Mouse (Mus musculus) heart, embryonic 13.5 days (tissue): Measurements from ENCODE around the gene Il4. TPM values are rescaled to one million over a fixed set of nuclear protein-coding genes. Genes with fewer than 3 reads are reported as not detected.

Experiments used
- ATAC-seq: fragments of 200-750 bp; cut with Nextera tagmentation; 2 replicates; pipeline ENCODE4 v1.8.0; 2017; ENCODE audit warnings: moderate TSS enrichment; ENCODE audit not compliant: insufficient number of reproducible peaks, low FRiP score, low TSS enrichment; ENCODE audit errors: extremely low read depth
- H3K27ac ChIP-seq: fragments of 300-500 bp; sonication (generic); replicated peaks from 2 replicates; pipeline ENCODE4 v1.5.1; 2015; ENCODE audit warnings: moderate library complexity, mild to moderate bottlenecking, inconsistent platforms
- H3K27me3 ChIP-seq: fragments of 300-500 bp; sonication (generic); replicated peaks from 2 replicates; pipeline ENCODE4 v1.6.1; 2015; ENCODE audit warnings: mild to moderate bottlenecking, inconsistent platforms
- H3K36me3 ChIP-seq: fragments of 300-500 bp; sonication (generic); 2 replicates; pipeline ENCODE4 v1.6.1; 2015; ENCODE audit warnings: mild to moderate bottlenecking, inconsistent platforms
- H3K4me1 ChIP-seq: fragments of 300-500 bp; sonication (generic); 2 replicates; pipeline ENCODE4 v1.6.1; 2015; ENCODE audit warnings: inconsistent platforms
- H3K4me2 ChIP-seq: fragments of 300-500 bp; sonication (generic); 2 replicates; pipeline ENCODE4 v1.6.1; 2015; ENCODE audit warnings: inconsistent platforms, mild to moderate bottlenecking, moderate library complexity
- H3K4me3 ChIP-seq: fragments of 300-500 bp; sonication (generic); 2 replicates; pipeline ENCODE4 v1.5.1; 2015; ENCODE audit warnings: moderate library complexity, mild to moderate bottlenecking, inconsistent platforms
- H3K9ac ChIP-seq: fragments of 300-500 bp; sonication (generic); 2 replicates; pipeline ENCODE4 v1.6.1; 2015; ENCODE audit warnings: inconsistent platforms, mild to moderate bottlenecking, moderate library complexity
- H3K9me3 ChIP-seq: fragments of 300-500 bp; sonication (generic); 2 replicates; pipeline ENCODE4 v1.6.1; 2016; ENCODE audit warnings: inconsistent platforms
- WGBS: fragments of 180-500 bp; shearing (Covaris S2); methylation state at CpG from one replicate; pipeline ENCODE4 v1.1.7; 2015; ENCODE audit warnings: mixed read lengths; 5-methylcytosine and 5-hydroxymethylcytosine counted together
- polyA plus RNA-seq: library from polyadenylated mRNA; unstranded; fragments of >200 nt; fragmentation: Nextera tagmentation; extraction: Ambion mirVana; gene quantifications from 2 replicates; pipeline ENCODE4 v1.2.1, GENCODE M21; 2015

Il4 gene
- polyA plus RNA-seq: 0.40 and 0.79 TPM in 2 replicates

- Histone ChIP-seq H3K36me3 (no peaks in the 10 kb centered on the region), H3K9me3 (no peaks in the 10 kb centered on the region), H3K4me2 (no peak within 1 kb of the TSS), H3K27me3 (no peaks in the 10 kb centered on the region), H3K4me3 (no peak within 1 kb of the TSS), H3K27ac (no peak within 1 kb of the TSS), H3K4me1 (0 out of 2 replicates have a peak, but pooled peaks cover 4% of the 10 kb centered on the region), H3K9ac (no peak within 1 kb of the TSS)
- ATAC-seq: no peak
- WGBS: 54% methylated on average over 7 of the region's 7 CpGs
Observed at GRCm38 (mm10) chr11:53618619-53619198, at the start of gene Il4. TSS of gene Il4 (minus strand) at chr11:53618669.

GRCm38 (mm10) chr11:53664091-53664490, 45.6 kb upstream of the Il4 start:
- no peak for ATAC-seq

DNA sequence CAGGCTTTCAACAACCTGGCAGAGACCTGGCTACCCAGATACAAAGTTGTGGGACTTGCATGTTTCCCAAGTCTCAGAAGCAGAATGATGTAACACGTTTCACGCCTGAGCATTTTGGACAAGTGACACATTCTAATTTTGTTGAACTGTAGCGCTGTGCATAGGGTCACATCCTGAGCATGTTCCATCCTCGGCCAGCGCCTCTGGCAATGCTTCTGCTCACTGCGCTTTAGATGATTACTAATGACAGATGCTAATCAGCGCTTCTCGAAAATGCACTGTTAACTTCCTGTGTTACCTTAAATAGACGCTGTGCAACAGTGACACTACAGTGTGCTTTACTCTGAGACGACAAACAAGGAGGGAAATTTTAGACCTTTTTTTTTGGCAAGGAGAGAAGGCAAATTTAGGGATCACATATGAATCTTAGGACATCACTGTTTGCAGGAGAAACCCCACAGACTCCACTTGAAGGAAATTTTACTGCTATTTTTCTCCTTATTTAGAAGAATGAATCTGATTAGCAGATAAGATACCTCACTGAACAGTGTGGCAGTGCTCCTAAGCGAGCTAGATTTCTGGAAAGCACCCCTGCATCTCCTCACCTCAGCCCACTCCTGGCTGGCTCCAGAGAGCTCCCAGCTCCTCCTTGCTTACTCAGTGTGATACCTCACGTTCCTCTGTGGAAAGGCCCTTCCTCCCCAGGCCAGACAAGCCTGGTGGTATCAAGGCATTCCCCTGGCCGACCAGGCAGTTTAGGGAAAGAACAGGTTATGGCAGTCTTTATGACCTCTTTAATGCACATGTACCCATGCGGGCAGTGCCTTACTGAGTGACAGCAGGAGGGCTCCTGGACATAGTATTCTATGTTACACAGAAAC, 44.6 kb upstream of the Il4 start:
- Histone ChIP-seq H3K9me3 (no peaks in the 10 kb centered on the region), H3K4me2 (no peak overlapping the region; the same call in 1 of the 2 replicates), H3K36me3 (peaks cover 37% of the 10 kb centered on the region), H3K4me1 (peaks cover 15% of the 10 kb centered on the region), H3K27ac (no peak overlapping the region), H3K4me3 (no peak overlapping the region), H3K27me3 (no peaks in the 10 kb centered on the region), H3K9ac (peak overlapping the region; percentile 54; the same call in 1 of the 2 replicates)
- 39% methylated on average over 14 of the region's 14 CpGs for WGBS
- ATAC-seq: no peak

More at GRCm38 (mm10) chr11:53664091-53664490, 45.6 kb upstream of the Il4 start:
- Histone ChIP-seq H3K4me2 (no peak overlapping the region), H3K9ac (no peak overlapping the region), H3K9me3 (no peaks in the 10 kb centered on the region), H3K36me3 (peaks cover 45% of the 10 kb centered on the region), H3K4me3 (no peak overlapping the region), H3K4me1 (peaks cover 13% of the 10 kb centered on the region), H3K27ac (no peak overlapping the region), H3K27me3 (no peaks in the 10 kb centered on the region)
- 77% methylated on average over 5 of the region's 5 CpGs for WGBS

DNA sequence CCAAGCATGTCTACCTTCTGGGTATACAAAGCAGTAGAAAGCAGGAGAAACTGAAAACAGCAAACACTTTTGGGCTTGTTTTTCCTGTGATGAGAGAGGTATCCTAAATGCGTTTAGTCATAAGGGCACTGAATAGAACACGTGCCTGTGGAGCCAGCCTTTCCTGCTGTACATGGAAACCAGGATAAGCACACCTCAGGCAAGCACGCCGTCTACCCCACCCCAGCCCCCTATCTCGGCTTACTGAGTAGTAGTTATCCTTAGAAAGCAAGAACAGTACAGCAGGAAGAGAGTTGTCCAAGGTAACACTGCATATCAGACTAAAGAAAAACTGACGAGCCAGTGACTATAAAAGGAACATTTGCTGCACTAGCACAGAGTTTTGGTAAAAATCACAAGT, 39.4 kb upstream of the Il4 start:
- ATAC-seq: no peak
- H3K27ac ChIP-seq: no peak overlapping the region
- 46% methylated on average over 6 of the region's 6 CpGs for WGBS
- no peaks in the 10 kb centered on the region for H3K9me3 ChIP-seq
- no peak overlapping the region for H3K4me3 ChIP-seq
- H3K4me2 ChIP-seq: no peak overlapping the region
- peaks cover 43% of the 10 kb centered on the region for H3K4me1 ChIP-seq
- H3K27me3 ChIP-seq: no peaks in the 10 kb centered on the region
- H3K9ac ChIP-seq: no peak overlapping the region
- H3K36me3 ChIP-seq: peaks cover 22% of the 10 kb centered on the region

DNA sequence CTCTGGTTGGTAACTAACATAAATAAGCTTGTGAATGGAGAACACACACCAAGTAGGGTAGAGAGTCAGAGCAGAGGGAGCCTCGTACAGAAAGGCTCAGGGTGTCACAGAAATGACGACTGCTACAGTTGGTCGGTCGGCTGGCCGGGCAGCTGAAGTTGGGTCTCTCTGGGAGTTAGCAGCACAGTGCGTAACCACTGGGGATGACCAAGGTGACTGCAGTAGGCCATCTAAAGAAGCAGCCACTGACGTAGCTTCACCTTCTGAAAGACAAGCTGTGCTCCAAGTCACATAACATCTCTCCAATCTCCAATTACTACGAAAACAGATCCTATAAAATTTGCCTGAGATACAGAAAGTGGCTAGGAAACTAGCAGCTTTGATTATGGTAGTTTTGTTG, 38.9 kb upstream of the Il4 start:
- Histone ChIP-seq H3K9ac (no peak overlapping the region), H3K27me3 (no peaks in the 10 kb centered on the region), H3K27ac (no peak overlapping the region; the same call in 1 of the 2 replicates), H3K36me3 (peaks cover 26% of the 10 kb centered on the region), H3K4me2 (no peak overlapping the region), H3K4me3 (no peak overlapping the region), H3K9me3 (no peaks in the 10 kb centered on the region), H3K4me1 (peaks cover 39% of the 10 kb centered on the region)
- no peak for ATAC-seq
- 70% methylated on average over 8 of the region's 8 CpGs for WGBS

GRCm38 (mm10) chr11:53656558-53657202, 38.2 kb upstream of the Il4 start:
- peaks cover 33% of the 10 kb centered on the region for H3K36me3 ChIP-seq
- ATAC-seq: no peak

GRCm38 (mm10) chr11:53655043-53655442, 36.6 kb upstream of the Il4 start:
- Histone ChIP-seq H3K4me1 (peaks cover 42% of the 10 kb centered on the region), H3K9me3 (no peaks in the 10 kb centered on the region), H3K27me3 (no peaks in the 10 kb centered on the region), H3K27ac (peak overlapping the region; percentile 73), H3K36me3 (peaks cover 44% of the 10 kb centered on the region), H3K9ac (peak overlapping the region; percentile 59), H3K4me2 (peak overlapping the region; percentile 30), H3K4me3 (no peak overlapping the region)
- ATAC-seq: peak; percentile 82; the same call in 1 of the 2 replicates
- WGBS: 10% methylated on average over 5 of the region's 5 CpGs

More at GRCm38 (mm10) chr11:53656558-53657202, 38.2 kb upstream of the Il4 start:
- Histone ChIP-seq H3K4me1 (peaks cover 39% of the 10 kb centered on the region), H3K27me3 (no peaks in the 10 kb centered on the region), H3K4me2 (no peak overlapping the region), H3K4me3 (no peak overlapping the region), H3K9ac (no peak overlapping the region), H3K27ac (no peak overlapping the region), H3K9me3 (no peaks in the 10 kb centered on the region)
- WGBS: 49% methylated on average over 9 of the region's 9 CpGs

DNA sequence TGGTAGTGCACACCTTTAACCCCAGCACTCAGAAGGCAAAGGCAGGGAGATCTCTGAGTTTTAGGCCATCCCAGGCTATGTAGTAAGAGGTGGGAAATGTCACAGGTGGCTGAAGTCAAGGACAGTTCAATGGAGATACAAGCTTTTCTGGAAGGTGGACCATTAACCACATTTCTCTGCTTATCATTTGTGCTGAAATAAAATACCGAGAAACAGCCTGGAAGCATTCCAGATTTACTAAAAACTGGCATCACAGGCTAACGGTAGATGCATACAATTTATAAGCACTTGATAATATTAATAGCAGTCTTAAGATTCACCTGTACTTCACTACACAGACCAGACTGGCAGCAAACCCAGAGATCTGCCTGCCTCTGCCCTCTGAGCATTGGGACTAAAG, 34.0 kb upstream of the Il4 start:
- 82% methylated on average over 2 of the region's 2 CpGs for WGBS
- ATAC-seq: no peak
- no peaks in the 10 kb centered on the region for H3K27me3 ChIP-seq

GRCm38 (mm10) chr11:53651441-53651840, 33.0 kb upstream of the Il4 start:
- WGBS: 81% methylated on average over 4 of the region's 4 CpGs
- Histone ChIP-seq H3K4me3 (no peak overlapping the region), H3K4me1 (peaks cover 26% of the 10 kb centered on the region), H3K27ac (no peak overlapping the region), H3K9ac (no peak overlapping the region), H3K27me3 (no peaks in the 10 kb centered on the region), H3K9me3 (no peaks in the 10 kb centered on the region), H3K4me2 (no peak overlapping the region), H3K36me3 (peaks cover 61% of the 10 kb centered on the region)
- no peak for ATAC-seq

More for the DNA sequence above, 34.0 kb upstream of the Il4 start:
- Histone ChIP-seq H3K4me3 (no peak overlapping the region), H3K9ac (no peak overlapping the region), H3K4me1 (peaks cover 35% of the 10 kb centered on the region), H3K27ac (no peak overlapping the region), H3K4me2 (no peak overlapping the region), H3K36me3 (peaks cover 61% of the 10 kb centered on the region), H3K9me3 (no peaks in the 10 kb centered on the region)

DNA sequence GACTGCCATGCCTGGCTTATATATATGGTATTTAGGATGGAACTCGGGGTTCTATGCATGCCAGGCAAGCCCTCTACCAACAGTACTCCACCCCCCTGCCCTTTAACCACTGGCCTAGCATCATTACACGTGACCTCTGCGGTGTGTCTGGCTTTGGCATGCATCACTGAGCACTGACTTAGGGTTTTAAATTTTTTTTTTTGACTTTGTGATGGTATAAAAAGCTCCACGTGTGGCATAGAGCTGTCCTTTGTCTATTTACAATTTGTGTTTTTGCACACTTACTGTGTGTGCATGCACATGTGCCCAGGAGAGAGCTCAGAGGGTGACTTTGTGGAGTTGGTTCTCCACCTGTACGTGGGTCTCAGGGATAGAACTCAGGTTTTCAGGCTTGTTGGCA, 25.5 kb upstream of the Il4 start:
- Histone ChIP-seq H3K27ac (no peak overlapping the region), H3K4me2 (no peak overlapping the region), H3K9me3 (no peaks in the 10 kb centered on the region), H3K4me3 (no peak overlapping the region), H3K27me3 (no peaks in the 10 kb centered on the region), H3K4me1 (peaks cover 8% of the 10 kb centered on the region), H3K9ac (no peak overlapping the region), H3K36me3 (peaks cover 8% of the 10 kb centered on the region; the same call in 1 of the 2 replicates)
- 82% methylated on average over 5 of the region's 5 CpGs for WGBS
- ATAC-seq: no peak

DNA sequence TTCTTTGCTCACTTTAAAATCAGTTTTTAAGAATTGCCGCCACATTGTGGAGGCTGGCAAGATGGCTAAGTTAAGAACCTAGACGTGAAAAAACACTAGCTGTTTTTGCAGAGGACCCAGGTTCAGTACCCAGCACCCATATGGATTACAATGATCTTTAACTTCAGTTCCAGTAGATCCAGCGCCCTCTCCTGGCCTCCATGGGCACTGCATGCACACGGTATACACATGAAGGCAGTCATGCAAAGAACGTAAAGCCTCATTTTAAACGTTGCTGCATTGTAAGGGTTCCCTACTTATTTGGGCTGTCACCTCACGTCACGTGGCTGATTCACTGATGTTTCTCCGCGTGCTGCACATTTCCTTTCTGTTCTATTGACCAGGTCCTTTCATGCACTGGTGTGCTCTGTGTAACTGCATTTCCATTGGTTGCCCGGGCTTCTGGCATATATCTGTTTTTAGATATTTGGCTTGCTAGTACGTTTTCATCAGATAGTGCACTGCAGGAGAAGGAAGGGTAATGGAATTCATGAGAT, 24.3 kb upstream of the Il4 start:
- Histone ChIP-seq H3K27ac (no peak overlapping the region), H3K4me1 (peaks cover 8% of the 10 kb centered on the region), H3K9me3 (no peaks in the 10 kb centered on the region), H3K9ac (no peak overlapping the region), H3K27me3 (peaks cover 5% of the 10 kb centered on the region), H3K4me3 (no peak overlapping the region), H3K4me2 (no peak overlapping the region), H3K36me3 (no peaks in the 10 kb centered on the region)
- WGBS: 65% methylated on average over 12 of the region's 12 CpGs
- no peak for ATAC-seq
